Mouse (Mus musculus): ENCODE data around the gene Kcnj9. TPM values are rescaled to one million over a fixed set of nuclear protein-coding genes. Genes with fewer than 3 reads are reported as not detected.

Gene Kcnj9
- total RNA-seq, 2 experiments from 2014 or later, result not detected

DNA sequence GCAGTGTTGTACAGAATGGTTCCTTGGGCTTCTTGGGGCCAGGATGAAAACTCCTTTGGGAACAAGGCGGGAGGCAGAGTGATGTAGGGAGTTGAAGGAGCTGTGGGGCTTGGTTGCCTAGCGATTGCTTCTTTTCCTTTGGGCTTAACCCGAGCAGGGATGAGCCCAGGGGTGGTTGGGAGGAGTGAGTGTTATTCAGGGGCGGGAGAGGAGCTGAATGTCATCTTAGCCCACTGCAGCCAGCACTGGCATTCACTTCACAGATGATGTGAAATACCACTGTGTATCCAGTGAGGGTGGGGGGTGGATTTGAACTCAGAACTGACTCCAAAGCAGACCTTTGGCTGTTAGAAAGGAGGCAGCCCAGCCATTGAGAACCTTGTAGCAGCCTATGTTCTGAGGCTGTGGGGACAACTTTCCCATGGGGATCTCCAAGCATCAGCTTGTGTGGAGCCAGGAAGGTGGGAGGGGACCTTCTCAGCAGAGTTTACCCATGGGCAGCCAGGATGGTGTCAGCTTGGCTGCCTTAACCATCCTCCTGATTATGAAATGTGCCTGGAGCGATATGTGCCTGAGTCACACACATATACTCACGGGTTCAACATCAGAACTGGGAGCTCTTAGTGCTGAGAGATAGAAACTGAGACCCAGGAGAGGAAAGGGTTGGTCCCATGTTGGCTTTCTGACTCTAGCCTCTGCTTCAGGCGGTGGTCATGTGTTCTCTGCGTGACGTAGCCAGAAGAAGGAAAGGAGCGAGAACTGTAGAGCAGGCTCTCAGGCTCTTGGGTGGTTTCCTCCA lies 15.3 kb downstream of the Kcnj9 start:
- intact Hi-C loops (cut with DNase I), result no loop called here
- DNase-seq, result no peak

DNA sequence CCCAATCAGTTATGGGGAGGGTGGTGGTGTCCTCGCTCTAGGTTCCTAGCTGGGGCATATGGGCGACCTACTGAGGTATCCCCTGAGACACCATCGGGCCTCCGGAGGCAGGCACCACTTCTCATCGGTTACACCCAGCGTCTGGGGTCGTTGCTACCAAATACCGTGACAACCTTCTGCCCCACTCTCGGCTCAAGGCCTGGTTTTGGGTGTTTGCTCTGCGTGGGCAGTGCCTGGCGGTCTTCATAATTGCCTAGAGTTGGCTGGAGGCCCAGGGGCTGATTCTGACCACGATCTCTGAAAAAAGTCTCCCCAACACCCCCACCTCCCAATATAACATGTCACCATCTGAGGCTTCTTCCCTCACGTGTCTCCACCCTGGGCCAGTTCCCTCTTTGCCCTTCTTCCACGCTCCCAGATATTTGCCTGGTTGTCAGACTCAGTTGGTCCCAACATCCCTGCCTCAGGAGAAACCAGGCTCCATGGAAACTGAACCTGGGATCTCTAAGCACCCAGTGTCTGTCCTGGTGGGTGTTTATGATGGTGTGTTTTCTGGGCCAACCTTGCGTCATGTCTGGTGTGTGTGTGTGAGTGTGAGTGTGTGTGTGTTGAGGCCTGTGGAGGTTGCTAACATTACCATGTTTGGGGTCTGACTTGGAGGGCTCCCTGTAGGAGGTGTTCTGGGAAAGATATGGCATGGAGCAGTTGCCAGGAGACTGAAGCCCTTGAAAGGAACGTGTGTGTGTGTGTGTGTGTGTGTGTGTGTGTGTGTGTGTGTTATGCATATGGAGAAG lies 16.2 kb downstream of the Kcnj9 start:
- intact Hi-C loops (cut with DNase I), result no loop called here
- DNase-seq, result no peak

DNA sequence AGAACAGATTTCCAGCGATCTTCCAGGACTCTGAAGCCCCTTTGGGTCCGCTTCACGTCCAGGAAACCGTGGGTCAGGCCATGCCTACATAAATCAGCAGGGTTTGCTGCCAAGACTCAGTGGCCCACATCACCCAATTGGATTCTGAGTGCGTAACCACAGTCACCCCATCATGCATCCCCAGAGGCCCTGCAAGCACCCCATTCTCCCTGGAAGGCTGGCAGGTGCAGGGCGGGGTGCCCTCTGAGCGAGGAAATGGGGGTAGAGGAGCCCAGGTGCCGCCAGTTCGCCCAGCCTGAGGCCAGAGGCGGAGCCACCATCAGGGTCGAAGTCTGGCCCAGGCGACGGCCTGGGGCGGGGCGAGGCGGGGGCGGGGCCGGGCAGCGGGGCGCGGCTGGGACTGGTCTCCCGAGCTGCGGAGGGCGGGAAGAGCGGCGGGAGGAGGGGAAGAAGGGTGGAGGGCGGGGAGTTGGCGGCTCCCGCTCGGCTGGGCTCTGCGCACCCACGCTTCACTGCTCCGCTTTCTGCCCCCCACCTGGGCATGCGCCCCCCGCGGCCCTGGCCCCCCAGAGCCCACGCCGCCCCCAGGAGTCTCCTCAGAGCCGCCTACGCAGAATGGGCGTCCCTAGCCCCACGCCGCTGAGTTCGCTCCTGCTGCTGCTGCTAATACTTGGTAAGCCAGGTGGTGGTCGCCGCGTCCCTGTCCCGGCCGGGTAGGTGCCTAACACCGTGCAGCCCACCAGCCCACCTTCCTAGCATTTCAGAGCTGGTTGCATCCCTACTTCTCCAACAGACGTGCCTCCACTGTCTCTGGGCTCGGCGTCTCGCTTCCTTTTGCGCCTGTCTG lies 17.0 kb downstream of the Kcnj9 start:
- intact Hi-C loops (cut with DNase I), result loop anchor here (2.0 kb wide), 1 partner anchor 163 kb away; the partner anchor contains the start of gene Dcaf8
- peak; percentile 87 to 89 for DNase-seq

DNA sequence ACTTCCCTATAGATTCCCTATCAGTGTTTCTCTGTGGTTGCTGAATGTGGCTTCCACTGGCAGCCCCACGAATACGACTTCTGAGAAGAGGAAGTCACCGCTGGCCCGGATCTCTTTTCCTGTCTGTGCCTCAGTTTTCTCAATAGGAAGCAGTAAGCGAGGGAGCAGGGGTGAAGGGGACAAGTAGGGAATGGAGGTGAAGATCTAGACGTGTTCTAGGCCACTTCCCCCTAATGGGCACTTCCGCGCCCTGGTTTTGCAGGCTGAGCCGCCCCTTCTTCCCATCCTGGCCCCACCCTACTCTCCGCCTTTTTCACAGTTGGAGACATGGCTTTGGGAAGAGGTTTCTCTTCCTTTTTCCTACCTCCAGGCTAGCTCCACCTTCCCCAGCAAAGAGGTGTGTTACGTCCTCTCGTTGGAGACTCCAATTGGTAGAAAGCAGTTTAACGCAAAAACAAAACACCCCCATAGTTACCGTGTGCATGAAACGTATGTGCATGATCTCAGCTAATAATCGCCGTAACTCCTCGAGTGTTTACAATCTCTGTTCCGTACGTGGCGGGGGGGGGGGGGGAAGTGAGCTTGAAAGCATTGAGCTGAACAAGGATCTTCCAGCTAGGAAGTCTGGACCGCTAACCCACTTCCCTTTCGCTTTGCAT lies 17.7 kb downstream of the Kcnj9 start:
- intact Hi-C loops (cut with DNase I), result loop anchor here (2.0 kb wide), 1 partner anchor 163 kb away; the partner anchor contains the start of gene Dcaf8

DNA sequence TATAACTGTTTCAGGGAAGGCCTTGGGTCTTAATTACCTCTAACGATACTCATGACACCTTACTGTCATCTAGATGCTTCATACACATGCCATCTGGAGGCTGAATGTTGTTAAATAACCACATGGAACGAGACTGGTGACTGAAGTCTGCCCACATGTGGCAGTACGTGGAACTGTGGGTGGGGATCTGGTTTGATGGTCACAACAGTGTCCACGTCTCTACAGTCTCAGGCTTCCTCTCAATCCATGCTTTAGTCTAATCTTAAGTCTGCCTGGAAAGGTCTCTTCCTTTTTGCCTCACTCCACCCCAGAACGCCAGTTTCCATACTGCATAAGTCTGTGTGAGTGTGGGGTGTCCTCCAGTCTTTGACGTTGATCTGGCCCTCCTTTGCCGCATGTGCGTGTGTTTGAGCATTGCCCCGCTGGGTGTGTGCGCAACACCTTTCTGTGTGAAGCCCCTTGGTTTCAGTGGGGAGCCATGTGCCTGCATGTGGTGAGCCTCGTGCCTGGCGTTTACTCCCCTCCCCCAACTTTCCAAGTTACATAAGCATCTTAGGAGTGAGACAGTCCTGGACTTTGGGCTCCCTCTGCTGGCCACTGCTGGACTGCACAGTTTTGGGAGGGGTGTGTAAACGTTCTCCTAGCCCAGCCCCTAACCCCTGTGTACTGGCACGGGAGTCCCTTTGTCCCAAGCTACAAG lies 19.3 kb downstream of the Kcnj9 start:
- intact Hi-C loops (cut with DNase I), result loop anchor here (1.0 to 2.0 kb wide), 4 partner anchors 93 to 191 kb away; partner anchors contain the start of gene Dcaf8
- DNase-seq, result peak; percentile 93

More for the DNA sequence above, 17.7 kb downstream of the Kcnj9 start:
- DNase-seq, result peak; percentile 64 to 70

DNA sequence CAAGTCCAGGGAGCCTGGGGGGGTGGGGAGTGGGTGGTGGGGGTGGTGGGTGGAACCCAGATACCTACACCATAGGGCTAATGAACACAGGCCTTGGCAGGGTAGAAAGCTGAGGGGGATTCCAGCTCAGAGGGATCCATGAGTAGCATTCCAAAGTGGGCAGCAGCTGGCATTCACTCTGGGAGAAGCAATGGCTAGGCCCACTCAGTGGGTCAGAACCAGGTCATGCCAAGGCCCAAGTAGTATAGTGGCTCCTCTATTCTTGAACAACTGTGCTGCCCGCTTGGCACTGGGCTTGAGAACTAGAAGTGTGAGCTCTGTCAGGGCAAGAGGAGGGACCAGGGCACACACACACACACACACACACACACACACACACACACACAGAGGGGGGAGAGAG lies 20.7 kb downstream of the Kcnj9 start:
- no peak for DNase-seq
- intact Hi-C loops (cut with DNase I), result no loop called here

DNA sequence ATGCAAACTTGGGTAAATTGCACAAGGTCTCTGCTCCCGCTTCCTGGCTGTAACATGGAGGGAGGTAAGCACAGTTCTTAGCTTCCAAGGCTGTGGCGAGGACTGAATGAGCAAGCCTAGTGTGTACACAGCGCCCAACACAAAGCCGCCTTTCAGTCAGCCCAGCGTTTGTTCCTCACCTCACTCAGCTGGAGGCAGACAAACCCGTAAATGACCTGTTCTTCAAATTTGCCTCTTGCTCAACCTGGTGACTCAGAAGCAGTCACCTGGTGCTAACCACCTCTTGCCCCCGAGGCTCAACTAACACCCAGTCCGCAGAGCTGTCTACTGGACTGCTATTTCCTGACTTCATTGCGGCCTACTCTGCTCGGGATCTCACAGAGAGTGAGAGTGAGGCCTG lies 21.2 kb downstream of the Kcnj9 start:
- DNase-seq, result no peak
- intact Hi-C loops (cut with DNase I), result no loop called here

DNA sequence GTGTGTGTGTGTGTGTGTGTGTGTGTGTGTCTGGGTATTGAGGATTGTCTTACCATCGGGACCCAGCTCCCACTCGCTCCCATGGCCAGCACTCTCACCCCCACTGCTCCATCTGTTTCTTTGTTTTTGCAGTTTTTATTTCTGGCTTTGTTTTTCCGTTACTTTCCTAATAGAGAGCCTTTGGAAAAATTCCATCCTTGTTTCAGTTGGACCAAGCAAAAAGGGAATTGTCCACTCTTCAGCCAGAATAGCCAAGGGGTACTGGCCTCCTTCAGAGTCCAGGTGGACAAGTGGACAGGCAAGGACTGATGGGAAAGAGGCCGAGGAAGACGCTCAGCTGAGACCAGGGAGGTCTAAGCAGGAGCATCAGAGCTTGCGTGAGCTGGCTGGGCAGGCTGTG lies 22.2 kb downstream of the Kcnj9 start:
- no peak for DNase-seq
- intact Hi-C loops (cut with DNase I), result no loop called here

DNA sequence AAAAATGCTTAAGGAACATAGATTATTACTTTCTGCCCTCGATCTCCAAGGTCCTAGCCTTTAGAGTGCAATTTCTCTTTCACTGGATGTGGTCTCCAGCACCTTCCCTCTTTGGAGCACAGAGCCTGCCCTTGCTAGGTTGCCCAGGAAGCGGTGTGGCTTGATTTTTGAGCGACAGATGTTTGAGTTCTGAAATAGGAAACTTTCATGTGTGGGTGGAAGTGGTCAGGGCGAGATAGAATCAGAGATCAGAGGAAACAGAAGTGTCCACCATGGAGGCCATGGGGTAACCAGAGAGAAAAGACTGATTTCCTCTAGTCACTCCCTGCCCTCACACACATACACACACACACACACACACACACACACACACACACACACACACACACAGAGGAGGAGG lies 22.9 kb downstream of the Kcnj9 start:
- intact Hi-C loops (cut with DNase I), result no loop called here
- DNase-seq, result no peak

DNA sequence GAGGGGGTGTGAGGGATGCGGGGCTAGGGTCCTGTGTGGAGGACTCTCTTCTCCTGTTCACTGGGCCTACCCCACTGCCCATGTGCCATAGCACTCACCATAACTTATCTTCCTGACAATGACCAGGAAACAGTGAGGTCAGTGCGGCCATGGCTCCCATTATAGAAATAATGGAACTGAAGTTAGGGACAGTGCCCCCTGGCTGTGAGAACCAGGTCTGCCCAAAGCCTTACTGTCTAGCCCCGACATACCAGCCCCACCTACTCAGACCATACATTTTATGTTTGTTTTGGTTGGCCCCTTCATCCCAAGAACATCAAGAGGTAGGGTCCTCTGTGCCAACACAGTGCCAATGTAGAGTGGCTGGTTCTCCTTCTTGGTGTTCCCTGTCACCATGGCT lies 23.5 kb downstream of the Kcnj9 start:
- intact Hi-C loops (cut with DNase I), result no loop called here

DNA sequence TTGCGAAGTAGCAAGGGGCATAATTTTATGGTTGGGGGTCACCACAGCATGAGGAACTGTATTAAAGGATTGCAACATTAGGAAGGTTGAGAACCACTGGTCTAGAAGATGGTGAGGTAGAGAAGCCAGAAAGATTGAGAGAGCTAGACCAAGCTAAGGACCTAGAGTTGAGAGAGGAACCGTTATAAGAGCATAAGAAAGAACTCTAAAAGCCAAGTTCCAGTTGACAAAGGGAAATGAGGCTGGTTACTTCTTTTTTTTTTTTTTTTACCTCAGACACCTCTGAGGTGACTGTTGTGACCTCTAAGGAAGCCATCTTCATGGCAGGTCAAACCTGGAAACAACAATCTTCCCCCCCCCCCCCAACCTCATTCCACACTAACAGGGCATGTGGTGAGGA lies 24.0 kb downstream of the Kcnj9 start:
- DNase-seq, result no peak
- intact Hi-C loops (cut with DNase I), result no loop called here

More for the DNA sequence above, 23.5 kb downstream of the Kcnj9 start:
- DNase-seq, result no peak

DNA sequence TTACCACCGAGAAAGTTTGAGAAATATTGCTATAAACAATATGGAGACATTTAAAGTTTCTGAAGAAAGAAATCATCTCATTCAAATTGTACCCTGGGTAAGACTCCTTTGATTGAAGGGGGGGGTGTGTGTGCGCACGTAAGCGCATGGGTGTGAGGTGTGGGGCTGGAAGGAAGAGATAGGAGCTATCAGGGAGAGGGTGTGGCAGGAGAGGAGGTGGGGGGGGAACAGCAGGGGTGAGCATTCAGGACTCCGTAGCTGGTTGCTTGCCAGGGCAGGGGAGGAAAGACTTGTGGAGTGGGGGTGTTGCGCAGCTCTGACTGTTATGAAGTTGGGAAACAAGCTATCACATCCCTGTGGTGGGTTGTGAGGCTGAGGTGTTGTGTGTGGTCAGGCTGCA lies 24.7 kb downstream of the Kcnj9 start:
- no peak for DNase-seq
- intact Hi-C loops (cut with DNase I), result loop anchor here (5.0 kb wide), 1 partner anchor 57 kb away; no protein-coding TSS in a partner anchor

DNA sequence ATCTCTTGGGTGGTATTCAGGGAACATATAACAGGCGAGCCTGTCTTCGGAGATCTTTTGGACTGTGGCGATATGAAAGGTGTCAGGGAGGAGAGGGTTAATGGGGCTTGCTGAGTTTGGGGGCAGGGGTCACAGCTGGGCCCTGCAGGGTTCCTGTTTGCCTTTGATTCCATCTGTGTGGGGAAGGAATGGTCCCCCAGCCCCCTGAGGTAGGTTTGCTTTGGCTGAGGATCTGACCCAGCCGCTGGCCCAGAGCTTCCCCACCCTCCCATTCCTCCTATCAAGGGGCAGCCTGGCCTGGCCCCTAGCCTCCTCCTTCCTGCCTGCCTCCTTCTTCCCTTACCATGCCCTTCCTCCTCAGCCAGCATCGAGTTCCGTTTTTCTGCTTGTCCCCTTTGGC lies 26.3 kb downstream of the Kcnj9 start:
- intact Hi-C loops (cut with DNase I), result loop anchor here (5.0 kb wide), 1 partner anchor 56 kb away; no protein-coding TSS in a partner anchor
- no peak for DNase-seq

DNA sequence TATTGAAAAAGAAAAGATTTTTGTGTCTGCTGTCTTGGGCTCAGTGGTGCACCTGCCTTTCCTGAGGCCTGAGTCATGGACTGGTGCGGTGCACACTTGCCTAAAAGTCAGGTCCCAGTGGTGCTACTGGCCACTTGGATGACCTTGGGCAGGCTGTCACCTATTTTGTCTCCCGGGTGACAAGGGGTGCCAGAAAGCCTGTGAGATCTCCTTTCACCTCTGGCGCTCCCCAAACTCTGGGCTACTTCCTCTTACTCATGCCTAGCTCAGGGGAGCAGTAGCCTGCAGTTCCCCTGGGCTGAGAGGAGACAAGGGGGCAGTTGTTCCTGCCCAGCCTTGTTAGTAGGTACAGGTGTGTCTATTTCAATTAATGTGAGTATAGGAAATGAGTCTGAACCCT lies 26.8 kb downstream of the Kcnj9 start:
- no peak for DNase-seq
- intact Hi-C loops (cut with DNase I), result loop anchor here (5.0 kb wide), 1 partner anchor 55 kb away; no protein-coding TSS in a partner anchor

DNA sequence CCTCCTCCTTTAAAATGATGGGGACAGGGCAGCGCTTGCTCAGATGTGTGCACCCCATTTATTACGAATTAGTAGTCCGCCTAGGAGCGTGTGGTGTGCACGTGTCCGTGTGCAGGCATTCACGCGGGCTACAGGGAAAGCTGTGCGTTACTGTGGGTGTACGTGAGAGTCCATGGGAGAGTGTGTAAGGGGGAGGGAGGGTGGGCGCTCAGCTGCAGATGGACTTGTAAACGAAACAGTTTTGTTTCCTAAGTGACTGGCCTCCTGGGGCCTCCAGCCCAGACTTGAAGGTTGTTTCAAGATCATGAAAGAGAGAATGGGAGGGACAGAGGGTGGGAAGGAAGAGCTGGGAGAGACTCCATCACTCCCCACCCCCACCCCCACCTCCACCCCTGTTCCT lies 27.9 kb downstream of the Kcnj9 start:
- intact Hi-C loops (cut with DNase I), result loop anchor here (5.0 kb wide), 1 partner anchor 54 kb away; no protein-coding TSS in a partner anchor

DNA sequence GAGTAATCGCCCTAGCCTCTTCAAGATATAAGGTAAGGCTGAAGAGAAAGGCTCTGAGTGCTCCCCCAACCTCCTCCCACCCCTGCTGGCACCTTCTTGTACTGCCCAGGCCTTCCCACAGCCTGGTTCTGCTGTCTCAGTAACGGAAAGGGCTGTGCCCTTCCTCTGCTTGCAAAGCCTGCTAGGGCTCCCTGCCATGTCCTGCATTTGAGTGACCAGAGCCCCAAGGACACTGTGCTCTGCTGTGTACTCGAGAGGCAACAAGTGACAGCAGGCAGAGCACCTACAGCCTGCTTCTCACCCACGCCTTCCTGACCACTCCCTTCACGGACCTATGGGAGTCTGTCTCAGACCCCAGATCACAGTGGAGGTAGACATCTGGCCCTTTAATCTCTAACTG lies 28.9 kb downstream of the Kcnj9 start:
- DNase-seq, result peak in 1 of 2 experiments; percentile 49
- intact Hi-C loops (cut with DNase I), result loop anchor here (5.0 kb wide), 1 partner anchor 53 kb away; no protein-coding TSS in a partner anchor

More for the DNA sequence above, 27.9 kb downstream of the Kcnj9 start:
- no peak for DNase-seq

DNA sequence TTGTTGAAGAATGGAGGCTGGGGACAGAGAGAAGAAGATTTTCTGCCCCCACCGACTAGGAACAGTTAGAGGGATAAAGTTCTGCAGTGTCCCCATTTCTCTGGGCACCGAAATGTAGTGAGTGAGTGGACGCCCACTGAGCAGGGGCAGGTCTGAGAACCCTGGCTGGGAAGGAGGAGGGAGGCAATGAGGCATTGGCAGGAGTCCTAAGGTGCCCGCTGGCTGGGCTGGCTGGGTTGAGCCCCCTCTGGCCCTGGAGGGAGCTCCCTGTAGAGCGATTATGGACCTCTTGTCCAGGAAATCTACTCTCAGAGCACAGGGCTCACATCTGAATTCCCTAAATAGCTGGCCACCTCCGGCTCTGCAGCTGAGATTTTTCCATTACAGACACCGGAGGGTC lies 29.6 kb downstream of the Kcnj9 start:
- DNase-seq, result no peak
- intact Hi-C loops (cut with DNase I), result no loop called here

DNA sequence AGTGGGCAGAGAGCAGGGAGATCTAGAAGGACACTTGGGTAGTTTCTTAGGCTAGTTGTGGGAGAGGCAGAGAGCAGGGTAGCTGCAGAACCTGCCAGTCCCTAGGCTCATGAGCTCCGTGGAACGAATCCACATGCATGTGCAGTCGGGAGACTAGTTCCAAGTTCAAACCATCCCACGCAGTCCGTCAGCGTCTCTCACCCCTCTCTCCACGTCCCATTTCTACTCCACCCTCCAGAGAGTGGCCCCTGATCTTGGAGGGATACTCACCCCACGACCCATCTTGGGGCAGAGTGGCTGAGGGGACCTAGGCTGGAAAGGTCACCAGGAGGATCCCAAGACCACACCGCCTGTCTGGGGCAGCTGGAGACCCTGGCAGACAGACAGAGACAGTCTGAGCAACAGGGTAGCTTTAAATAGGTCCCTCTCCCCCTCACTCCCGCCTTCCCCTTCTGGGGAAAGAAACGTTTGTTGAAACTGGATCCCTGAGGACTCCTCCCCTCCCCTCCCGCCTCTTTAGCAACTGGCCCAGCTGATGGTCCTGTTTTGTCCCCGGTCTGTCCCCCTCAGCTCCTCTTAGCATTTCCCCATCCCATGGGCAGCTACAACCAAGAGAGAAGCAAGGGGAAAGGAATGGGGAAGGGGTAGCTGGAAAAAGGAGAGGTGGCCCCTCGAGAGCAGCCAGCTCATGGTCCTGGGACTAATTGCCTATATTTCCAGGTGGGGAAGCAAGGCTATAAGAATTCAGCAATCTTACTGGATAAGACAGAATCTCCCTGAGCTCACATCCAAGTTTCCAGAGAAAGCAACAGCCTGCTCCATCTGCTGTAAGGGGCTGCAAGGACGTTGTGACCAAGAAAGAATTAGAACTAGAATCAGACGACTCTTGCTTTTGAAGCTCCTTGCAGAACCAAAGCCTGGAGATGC lies 31.2 kb downstream of the Kcnj9 start, which contains the start of gene Atp1a2:
TSS of gene Atp1a2 (minus strand) at position 454 of the 927 bp plus-strand sequence.
- intact Hi-C loops (cut with DNase I), result no loop called here
- DNase-seq, result peak; percentile 74 to 82

Measured in heart, postnatal 36 days (tissue).